Mouse (Mus musculus) cerebellum, adult (tissue): Measurements from ENCODE around the gene Bnc2.

Source experiments
- ATAC-seq: cut with Nextera tagmentation; 2 replicates; pipeline ENCODE4 v1.9.2; 2017; ENCODE audit warnings: mild to moderate bottlenecking, moderate library complexity, mixed read lengths; ENCODE audit not compliant: insufficient number of reproducible peaks, low FRiP score, low TSS enrichment

Gene Bnc2

DNA sequence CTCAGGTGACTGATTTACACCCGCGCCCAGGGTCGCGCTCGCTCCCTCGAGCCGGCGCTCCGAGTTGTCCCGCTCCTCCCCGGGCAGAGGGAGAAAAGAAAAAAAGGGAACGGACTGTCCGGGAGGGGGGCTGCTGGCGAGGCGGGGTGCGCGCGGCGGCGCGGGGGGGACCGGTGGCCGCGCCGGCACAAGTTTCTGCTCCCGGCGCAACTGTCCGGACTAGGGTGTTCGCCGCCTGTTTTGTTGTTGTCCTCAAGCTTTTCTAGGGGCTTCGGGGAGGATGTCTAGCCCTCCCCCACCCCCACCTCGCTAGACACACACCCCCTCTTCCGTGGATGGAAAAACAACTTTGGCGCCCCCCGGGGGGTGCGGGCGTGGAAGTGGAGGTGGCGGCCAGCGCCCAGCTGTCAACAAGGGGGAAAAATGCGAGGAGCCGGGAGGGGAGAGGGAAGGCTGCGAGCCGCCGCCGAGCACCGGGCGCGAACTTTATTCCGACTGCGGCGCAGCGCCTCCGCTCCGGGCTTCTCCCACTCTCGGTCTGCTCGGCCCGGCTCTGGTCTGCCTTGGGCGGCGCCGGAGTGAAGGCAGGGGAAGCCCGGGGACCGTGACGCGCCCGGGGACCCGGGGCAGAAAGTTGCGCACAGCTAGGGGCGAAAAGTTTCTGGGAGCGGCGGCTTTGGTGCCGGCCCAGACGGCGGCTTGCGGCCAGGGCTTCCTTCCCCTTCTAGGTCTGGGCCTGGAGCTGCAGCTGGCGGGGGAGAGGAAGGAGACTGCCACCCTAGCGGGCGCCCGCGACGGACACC, at the start of gene Bnc2:
Gene Bnc2, minus strand, starts transcription at position 105 of the 803 bp plus-strand sequence.
- no peak for ATAC-seq

GRCm38 (mm10) chr4:84707961-84708360, 32.9 kb upstream of the Bnc2 start:
- ATAC-seq, result no peak

DNA sequence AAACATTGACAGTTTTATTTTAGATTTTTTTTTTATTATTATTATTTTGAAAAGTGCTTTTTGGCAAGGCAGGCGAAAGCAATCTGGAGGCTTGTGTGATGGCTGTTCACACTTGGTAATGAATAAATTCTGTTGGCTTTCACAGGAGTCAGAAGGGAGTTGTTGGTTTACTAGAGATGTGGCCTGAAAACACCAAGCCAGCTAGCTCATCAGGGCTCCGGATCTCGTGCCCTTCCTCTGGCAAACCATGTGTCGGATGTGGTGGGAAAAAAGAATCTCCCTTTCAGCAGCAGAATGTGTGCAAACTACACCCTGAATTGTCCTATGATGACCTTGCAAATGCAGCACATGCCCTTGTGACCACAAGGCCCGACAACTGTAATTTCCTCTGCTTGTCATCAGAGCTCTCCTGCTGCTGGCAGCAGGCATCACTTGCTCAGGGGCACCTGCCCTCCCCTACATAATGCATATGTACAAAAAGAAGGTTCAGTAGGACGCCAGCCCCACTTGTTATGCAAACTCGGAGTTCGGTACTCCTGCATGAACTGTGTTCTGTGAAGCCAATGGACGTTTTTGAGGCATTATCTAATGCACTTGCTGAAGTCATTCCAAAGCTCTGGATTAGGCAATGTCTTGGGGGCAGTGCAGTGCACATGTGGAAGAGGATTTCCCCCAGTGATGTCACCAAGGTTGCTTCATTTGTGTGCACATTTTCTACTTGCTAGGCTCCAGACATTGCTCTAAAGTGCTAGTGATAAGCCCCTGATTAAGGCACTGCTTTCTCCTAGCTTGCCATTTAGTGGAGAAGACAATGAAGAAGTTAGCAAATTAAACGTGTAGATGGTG, 10.7 kb upstream of the Bnc2 start:
- no peak for ATAC-seq

- ATAC-seq, result no peak
These were observed 9.9 kb upstream of the Bnc2 start for GRCm38 (mm10) chr4:84685009-84685408.

DNA sequence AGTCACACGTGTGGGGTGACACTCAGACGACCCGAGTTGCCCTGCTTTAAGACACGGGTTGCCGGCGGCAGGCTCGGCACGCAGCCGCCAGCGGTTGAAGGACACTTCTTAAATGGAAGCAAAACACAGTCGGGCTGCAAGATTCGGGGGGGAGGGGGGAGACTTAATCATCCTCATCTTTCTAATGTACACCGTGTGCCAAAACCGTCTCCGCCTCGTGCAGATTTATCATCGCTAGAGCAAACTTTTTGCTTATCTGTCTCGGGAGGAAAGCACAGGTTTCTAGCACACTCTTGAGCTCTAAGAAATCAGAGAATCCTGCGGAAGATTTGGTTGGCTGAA, 870 bp upstream of the Bnc2 start:
- no peak for ATAC-seq

- ATAC-seq, result peak; percentile 37; the same call in 1 of the 2 replicates
These were observed 531 bp downstream of the Bnc2 start for GRCm38 (mm10) chr4:84674318-84675170.

- no peak for ATAC-seq
These were observed 1.3 kb downstream of the Bnc2 start for GRCm38 (mm10) chr4:84673681-84674307.

DNA sequence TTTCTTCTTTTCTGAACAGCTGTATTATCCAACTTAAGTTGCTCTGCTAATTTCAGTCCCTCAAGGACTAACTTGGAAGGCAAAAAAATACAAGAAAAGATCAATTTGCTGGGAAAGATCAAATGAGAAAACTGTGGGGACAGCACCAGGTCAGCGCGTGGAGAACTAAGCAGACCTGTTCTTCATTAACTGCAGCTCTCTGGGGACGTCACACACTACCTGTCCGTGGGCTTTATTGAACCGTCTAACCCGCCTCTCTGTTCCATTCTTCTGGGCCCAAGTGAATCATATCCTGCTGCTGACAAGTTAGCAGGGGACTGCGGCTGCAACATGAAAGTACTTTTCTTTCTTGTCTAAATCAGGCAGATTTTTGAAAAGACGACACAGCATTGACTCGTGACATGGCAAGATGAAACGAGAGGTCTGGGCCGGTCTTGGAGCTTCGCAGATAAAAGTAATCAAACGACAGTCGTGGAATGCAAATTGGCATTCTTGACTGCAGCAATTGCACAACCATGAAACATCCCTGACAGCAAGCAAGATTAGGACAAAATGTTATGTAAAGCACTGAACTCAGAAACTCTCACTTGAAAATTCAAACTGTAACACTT, 2.8 kb downstream of the Bnc2 start:
- ATAC-seq, result no peak

- ATAC-seq, result no peak
These were observed 4.1 kb downstream of the Bnc2 start for GRCm38 (mm10) chr4:84670996-84671395.

DNA sequence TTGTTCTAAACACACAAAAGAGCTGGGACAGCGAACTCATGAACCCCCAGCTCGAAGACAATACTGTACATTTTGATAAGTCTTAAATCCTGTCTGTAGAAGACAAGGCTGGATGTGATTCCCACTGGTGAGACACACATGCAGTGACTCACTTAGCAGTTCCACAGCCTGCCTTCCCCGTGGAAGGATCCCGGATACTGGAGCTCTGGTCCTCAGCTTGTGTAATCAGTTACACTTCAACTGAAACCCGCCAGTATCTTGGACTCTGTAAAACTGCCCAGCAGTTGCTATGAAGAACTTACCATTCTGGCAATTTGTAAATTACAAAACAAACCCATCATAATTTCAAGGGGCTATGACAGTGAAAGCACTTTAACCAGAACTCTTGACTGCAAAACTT, 5.4 kb downstream of the Bnc2 start:
- ATAC-seq, result no peak

GRCm38 (mm10) chr4:84668949-84669605, 6.0 kb downstream of the Bnc2 start:
- ATAC-seq, result no peak

GRCm38 (mm10) chr4:84668226-84668625, 6.8 kb downstream of the Bnc2 start:
- ATAC-seq, result no peak

- ATAC-seq, result no peak
These were observed 12.6 kb downstream of the Bnc2 start for GRCm38 (mm10) chr4:84662228-84663065.

DNA sequence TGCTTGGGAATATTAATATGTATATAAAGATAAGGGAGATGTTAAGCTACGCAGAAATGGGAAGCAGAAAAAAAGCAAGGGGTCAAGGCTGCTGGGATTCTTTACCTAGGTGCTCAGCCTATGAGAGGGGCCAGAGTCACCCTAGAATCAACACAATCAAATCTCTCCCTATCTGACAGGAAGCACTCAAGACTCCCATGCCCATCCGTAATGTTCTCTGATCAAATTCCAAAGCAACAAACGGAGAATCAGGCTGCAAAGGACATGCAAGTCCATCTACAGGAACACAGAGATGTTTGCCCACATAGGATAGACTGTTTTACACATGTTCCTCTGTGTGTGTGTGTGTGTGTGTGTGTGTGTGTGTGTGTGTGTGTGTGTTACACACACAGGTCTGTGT, 13.7 kb downstream of the Bnc2 start:
- no peak for ATAC-seq

GRCm38 (mm10) chr4:84651786-84652185, 23.3 kb downstream of the Bnc2 start:
- no peak for ATAC-seq

- no peak for ATAC-seq
These were observed 28.5 kb downstream of the Bnc2 start for GRCm38 (mm10) chr4:84646576-84646975.

GRCm38 (mm10) chr4:84639166-84639565, 35.9 kb downstream of the Bnc2 start:
- ATAC-seq, result no peak

- ATAC-seq, result no peak
These were observed 37.4 kb downstream of the Bnc2 start for GRCm38 (mm10) chr4:84637641-84638040.
